Mouse (Mus musculus): ENCODE measurements around the gene Pomt1.

Gene Pomt1

DNA sequence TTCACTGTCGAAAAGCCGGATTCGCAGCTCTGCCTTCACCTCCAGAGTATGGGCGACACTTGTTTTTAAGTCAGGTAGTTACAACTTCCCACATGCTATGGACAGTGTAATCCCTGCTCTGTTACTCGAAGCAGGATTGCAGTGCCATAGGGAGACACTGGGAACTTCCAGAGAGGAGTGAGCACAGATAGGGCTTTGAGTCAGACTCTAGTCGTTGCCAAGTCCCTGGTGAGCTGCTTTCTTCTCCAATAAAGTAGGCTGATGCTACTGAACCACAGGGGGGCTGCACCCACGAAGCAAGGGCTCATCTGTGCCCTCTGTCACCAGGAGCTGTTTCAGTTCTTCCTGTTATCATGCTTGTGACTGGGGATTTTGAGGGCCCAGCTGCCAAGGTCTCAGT lies 14.8 kb upstream of the Pomt1 start:
- DNase-seq (ENCODE audit: low spot score in 2 of 2): no peak

DNA sequence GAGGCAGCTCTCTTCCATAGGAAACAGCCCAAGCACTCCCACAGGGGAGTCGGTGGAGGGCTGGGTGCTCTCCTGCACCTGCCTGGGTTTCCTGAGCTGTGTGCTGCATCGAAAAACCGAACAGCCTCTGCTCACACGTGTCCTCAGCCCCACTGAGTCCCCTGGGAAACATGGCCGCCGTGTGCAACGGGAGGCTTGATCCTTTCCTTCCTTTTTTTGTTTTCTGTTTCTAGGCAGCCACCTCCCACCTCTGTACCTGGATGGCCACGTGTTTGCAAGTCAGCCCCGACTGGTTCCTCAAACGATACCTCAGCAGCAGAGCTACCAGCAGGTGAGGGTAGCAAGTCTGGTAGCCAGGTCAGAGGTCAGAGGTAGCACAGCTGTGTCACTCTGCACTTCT lies 14.3 kb upstream of the Pomt1 start:
- DNase-seq (ENCODE audit: low spot score in 2 of 2): peak; percentile 65 to 69

DNA sequence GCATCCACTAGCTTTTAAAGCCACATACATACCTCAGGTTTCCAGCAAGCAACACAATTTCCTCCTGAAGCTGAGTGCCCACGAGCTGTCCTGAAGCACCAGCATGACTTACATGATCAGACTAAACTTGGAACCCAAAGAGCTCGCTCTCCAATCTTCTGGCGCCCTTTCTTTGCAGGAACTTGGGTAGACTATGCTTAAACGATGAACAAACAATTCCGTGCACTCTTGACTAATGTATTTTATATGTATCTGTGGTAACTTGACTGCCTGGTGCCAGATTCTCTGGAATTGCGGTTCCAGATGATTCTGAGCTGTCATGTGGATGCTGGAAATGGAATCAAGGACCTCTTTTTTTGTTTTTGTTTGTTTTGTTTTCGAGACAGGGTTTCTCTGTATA lies 957 bp upstream of the Pomt1 start:
- no peak for DNase-seq (ENCODE audit: low spot score in 2 of 2)

DNA sequence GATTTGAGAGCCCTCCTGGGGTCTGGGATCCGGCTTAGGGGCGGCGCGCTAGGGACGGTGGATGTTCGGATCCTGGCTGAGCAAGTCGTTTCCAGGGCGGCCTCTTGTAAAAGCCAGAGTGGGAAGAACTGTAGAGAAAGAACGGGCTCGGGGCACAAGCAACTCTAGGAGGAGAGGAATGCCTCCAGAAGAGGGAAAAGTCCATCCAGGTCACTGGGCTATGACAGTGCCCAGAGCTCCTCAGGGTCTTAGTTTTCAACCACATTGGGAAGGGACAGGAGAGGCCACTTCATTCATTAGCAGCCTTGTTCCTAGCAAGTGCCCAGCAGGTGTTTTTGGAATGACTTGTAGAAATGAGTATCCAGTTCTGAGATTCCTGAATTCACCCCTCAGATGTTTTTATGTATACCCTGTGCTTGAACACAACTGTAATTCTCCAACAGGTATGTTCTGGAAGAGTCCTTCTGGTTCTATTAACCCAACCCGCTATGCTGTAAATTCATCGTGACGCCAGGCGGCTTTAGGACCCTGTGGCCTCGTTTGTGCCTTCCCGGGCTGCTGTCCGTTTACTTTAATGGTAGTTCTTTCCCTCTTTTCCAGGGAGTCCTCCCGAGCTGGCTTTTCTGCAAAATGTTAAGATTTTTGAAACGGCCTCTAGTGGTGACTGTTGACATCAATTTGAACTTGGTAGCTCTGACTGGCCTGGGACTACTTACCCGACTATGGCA lies 534 bp downstream of the Pomt1 start:
- DNase-seq (ENCODE audit: low spot score in 2 of 2): peak; percentile 36 to 51

DNA sequence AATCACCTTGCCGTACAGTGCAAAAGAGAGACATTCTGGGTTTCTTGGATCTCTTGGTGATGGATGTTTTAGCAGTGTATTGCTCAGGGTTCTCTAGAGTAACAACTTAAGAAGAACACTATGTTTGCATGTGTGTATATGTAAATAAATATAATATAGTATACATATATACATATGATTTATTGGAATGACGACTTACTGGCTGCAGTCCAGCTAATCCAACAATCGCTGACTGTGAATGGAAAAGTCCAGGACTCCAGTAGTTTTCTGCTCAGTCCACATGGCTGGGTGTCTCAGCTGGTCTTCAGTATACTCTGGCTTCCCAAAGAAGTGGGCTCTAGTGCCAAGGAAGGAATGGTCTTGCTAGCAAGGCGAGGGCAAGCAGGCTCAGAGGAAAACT lies 1.2 kb downstream of the Pomt1 start:
- DNase-seq (ENCODE audit: low spot score in 2 of 2): no peak

DNA sequence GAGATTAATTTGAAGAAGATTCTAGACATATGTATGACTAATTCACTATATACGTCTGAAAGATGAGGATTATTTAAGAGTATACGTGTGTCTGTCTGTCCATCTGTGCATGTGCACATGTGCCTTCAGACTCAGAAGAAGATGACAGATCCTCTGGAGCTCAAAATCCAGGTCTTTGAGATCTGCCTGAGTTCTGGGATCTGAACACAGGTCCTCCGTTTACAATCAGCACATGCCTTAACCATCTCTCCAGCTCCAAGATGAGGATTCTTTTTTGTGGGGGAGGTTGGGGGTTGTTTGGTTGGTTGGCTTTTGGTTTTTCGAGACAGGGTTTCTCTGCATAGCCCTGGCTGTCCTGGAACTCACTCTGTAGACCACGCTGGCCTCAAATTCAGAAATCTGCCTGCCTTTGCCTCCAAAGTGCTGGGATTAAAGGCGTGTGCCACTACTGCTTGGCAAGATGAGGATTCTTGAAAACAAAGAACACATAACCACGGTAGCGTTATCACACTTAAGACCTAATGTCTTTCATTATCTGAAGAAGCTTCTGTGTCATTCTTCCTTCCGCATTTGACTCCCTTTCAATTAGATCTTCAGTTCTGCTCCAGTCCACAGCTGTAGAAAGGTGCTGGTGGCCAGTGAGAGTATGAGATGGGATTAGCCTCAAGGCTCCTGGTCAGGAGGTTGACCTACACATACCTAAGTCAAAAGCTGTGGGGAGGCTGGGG lies 2.5 kb downstream of the Pomt1 start:
- DNase-seq (ENCODE audit: low spot score in 2 of 2): no peak

DNA sequence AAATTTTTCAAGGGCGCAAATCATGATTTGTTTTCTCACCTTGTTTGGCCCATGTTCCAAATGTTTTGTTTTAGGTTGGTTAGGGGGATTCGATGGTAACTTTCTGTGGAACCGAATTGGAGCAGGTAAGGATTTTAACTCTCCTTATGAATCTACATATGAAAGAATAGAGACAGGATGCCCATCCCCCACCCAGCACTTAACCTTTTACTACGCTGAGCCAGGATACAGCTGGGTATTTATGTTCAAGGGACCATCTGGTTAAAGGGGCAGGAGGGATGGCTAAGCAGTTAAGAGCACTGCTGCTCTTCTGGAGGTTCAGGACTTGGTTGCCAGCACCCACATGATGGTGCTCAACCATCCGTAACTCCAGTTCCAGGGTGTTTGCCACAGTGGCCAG lies 4.2 kb downstream of the Pomt1 start:
- DNase-seq (ENCODE audit: low spot score in 2 of 2): no peak

DNA sequence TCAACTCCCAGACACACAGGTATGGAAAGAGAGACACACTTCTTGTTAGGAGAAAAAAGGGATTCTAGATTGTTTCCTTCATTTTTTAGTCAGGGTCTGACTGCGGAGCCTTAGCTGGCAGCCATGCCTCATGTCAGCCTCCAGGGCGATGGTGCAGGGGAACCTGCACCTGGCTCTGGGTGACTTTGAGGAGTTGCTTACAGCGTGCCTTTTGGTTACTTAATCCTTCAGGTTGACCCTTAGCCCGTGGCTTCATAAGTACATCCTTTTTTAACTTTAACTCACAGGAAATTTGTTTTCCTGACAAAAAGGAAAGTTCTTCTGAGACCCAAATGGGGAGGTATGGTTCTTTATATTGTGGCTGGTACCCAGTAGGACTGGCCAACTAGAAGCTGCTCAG lies 6.6 kb downstream of the Pomt1 start:
- no peak for DNase-seq (ENCODE audit: low spot score in 2 of 2)

DNA sequence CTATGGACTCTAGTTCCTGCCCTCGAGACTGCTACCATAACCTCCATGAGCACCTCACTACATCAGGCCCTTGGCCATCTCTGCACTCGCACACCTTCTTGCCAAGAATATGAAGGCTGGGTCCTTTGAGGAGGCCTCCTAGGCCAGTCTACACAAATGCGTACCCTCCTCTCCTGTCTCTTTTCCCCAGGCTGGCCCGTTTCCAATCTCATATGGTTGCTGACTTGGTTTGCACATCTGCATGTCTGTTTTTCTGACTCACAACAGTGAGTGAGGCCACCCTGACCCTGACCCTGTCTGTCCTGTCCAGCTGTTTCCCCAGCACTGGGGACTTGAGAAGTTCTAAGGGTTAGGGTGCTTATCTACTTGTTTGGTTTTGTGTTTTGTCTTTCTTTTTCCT lies 10.4 kb downstream of the Pomt1 start:
- DNase-seq (ENCODE audit: low spot score in 2 of 2): no peak

DNA sequence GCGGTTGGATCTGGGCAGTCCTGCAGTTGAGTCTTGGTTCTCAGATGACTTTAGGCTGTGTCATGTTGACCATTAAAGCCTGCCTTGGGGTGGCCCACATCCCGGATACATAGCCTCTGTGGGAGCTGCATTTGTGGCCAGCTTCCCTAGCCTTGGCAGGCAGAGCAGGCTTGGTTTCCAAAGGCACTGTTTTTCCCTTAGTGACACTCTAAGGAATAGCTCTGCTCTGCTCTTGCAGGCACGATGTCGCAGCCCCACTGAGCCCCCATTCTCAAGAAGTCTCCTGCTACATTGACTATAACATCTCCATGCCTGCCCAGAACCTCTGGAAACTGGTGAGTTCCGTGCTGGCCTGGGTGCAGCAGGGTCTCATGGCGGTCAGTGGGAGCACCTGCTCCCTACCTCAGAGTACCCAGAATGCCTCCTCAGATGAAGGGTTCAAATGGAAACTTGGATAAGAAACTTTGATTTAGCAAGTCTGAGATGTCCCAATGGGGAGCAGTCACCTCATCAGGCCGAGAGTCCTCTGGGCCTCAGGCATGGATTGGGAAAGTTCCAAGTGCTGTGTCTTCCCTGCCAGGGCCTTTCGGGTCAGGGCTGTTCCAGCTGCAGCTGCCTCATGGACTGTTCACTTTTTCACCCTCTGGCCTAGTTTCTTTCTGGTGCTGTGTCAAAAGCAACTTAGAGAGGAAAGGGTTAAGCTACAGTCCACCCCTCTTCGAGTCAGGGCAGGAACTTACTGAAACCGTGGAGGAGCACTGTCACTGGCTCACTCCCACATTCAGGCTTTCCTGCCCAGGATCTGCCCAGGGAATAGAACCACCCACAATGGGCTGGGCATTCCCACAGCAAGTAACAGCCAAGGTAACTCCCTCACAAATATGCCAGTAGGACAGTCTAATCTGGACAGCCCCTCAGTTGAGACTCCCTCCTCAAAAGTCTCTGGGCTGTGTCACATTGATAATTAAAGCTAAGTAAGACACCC lies 12.3 kb downstream of the Pomt1 start:
- no peak for DNase-seq (ENCODE audit: low spot score in 2 of 2)

DNA sequence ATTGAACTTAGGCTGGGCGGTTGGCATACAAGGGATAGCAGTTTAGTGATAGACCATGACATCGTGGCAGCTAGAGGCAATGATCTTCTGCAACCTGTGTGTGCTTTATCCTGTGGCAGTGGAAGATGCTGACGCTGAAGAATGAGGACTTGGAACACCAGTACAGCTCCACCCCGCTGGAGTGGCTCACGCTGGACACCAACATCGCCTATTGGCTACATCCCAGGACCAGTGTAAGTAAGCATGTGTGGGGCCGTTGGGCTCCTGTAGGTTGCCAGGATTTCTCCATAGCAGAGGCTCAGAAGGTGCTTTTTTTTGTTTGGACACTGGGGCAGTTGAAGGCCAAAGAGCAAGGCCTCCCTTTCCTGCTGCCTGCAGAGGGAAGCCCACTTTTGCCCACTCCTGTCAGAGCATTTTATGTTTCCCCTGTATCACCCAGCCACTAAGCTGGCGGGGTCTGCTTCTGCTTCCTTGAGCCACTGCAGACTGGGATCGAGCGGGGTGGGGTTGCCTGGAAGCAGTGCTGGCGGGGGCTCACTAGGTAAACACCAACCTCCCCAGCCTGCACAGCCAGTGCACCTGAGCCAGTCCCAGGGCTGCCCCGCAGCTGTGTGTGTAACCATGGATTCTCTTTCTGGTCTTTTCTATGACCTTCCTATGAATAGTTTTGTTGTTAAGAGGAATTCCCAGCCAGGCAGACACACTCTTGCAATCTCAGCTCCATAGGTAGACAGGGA lies 15.6 kb downstream of the Pomt1 start:
- DNase-seq (ENCODE audit: low spot score in 2 of 2): no peak

DNA sequence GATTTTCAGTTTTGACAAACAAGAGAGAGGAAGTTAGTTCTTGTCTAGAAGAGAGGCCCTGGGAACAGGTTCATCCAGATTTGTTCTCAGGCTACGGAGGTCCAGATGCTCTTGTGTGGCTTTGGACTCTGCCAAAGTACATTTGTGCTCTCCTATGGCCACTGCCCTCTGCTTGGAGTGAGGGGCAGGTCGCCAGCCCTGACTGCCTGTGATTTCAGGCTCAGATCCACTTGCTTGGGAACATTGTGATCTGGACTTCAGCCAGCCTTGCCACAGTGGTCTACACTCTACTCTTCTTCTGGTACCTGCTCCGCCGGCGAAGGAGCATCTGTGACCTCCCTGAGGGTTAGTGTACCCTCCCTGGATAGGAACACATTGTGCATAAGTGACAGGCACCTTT lies 16.3 kb downstream of the Pomt1 start:
- DNase-seq (ENCODE audit: low spot score in 2 of 2): no peak

DNA sequence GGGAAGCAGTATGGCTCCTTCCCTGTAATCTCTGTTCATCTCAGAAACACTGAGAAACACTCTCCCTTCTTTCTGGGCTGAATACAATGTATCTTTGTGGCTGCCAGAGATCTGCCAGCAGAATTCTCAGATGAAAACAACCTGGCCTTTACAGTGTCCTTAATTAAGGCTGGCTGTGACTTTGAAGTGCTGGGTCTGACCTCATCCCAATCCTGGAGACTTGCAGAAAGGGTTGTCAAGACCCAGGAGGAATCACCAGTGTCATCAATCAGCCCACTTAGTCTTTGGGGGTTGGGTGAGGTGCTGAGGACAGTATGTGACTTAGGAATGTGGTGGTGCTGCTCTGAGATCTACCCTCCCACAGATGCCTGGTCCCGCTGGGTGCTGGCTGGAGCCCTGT lies 17.0 kb downstream of the Pomt1 start:
- no peak for DNase-seq (ENCODE audit: low spot score in 2 of 2)

DNA sequence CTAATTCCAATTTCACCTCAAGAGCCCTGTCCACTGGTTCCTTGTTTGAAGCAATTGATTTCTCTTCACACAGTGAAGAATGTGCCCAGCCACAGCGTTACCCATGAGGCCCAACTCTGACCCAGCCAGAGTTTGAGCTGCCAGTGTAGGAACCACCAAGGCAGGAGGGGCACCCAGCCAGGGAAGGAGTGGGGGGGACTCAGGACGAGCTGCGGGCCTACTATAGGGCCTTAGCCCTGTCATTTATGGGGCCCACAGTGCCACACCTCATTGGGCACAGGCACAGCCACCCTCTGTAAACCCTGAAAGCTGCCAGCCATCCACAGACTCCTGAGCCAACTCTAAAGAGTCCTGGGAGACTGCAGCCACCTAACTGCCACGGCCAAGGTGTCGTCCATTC lies 18.2 kb downstream of the Pomt1 start:
- DNase-seq (ENCODE audit: low spot score in 2 of 2): no peak

DNA sequence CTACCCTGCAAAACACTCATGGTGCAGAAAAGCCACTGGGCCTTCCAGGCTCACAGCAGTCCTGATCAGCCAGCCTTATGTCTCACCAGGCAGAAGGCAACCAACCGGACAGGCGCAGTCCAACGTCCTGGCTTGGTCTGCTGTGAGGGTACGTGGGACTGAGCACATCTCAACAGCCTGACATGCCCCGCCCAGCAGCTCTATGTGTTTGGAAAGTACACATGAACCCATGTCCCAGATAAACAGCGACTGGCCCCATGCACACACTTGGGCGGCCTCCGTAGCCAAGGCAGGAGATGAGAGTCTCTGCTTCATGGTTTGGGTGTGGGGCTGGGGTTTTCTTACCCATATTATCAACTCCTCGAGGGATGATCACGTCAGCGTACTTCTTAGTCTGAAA lies 19.9 kb downstream of the Pomt1 start:
- DNase-seq (ENCODE audit: low spot score in 2 of 2): no peak

DNA sequence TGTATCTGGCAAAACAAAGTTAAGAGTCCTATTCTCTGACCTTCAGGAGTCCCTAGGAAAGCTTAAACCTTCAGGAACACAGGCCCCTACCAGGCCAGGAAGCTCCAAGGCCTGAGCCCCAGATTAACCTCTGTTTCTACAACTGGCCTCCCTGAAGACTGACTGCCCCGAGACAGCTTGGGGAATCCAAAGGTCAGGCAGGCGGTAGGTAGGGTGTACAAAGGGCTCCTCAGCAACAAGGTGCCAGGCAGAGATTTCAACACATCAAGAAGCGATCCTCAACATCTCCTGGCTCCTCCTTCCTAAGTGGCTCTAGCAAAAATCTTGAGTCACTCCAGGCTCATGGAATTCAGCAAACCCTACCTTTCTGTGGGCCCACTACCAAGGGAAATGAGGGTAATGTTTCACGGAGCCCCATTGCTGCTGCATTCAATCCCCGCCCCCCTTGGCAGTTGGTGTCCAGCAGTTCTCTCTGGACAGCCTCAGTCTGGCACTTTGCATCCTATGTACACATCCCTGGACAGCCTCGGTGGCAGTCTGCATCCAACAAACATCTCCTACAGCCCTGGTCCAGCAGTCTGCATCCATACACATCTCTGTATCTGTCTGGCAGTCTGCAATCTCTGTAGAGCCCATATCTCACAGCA lies 22.6 kb downstream of the Pomt1 start:
- no peak for DNase-seq (ENCODE audit: low spot score in 2 of 2)

DNA sequence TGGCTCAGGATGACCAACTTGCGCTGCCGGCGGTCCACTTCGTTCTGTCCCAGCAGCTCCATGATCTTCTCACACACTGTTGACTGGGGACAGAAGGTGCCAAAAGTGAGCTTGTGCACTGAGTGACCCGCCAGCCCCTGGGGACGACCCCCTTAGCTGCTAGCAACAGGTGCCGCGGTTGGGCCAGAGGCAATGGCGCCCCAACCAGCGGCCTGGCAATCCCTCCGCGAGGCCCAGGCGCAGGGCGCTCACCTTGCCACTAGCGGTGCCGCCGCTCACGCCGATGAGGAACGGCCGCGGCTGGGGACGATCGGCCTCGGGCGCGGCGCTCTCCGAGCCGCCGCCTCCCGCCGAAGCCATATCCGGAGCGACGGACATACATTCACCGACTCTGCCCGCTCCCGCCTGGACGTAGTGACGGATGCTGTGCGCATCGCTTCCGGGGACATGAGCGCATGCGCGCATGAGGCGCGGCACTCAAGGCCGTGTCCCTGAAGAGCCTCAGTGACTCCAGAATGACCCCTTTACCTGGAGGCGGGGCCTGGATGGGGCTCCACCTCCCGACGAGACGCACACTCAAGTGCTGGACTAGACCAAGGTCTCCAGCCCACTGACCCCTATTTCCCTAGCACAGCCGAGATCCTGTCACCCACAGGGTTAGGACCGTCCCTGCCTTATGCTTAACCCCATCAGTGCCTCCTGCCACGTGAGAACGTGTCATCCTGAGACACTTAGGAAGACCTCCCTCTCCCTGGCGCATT lies 23.4 kb downstream of the Pomt1 start, which contains the start of gene Uck1:
Uck1 (minus strand) TSS at position 503 of the 761 bp plus-strand sequence.
- peak; percentile 92 to 93 for DNase-seq (ENCODE audit: low spot score in 2 of 2)

DNA sequence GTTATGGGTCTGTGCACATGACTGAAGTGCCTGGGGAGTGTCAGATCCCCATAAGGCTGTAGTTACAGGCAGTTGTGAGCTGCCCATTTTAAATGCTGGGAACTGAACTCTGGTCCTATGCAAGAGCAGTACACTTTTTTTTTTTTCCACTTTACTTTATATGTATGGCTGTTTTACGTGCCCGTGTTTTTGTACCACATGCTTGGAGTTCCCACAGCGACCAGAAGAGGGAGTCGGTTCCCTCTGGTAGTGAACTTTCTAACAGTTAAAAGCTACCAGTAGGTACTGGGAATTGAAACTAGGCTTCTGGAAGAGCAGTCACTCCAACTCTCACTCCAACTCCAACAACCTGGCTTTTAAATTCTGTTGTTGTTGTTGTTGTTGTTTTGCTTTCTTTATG lies 24.2 kb downstream of the Pomt1 start:
- peak; percentile 50 to 72 for DNase-seq (ENCODE audit: low spot score in 2 of 2)

DNA sequence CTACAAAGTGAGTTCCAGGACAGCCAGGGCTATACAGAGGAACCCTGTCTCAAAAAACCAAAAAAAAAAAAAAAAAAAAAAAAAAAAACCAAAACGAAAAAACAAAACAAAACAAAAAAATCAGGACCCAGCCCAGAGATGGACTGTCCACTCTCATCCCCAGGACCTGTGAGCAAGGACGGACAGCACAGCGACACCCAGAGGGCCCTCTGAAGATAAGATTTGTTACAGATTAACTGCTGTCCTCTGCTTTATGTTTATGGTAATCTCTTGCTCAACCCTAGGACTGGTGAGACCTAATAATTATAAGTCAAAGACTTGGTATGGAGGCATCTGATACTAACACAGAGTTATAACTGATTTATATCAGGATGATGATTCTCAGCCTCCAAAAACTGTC lies 39.4 kb downstream of the Pomt1 start:
- DNase-seq (ENCODE audit: low spot score in 2 of 2): no peak

DNA sequence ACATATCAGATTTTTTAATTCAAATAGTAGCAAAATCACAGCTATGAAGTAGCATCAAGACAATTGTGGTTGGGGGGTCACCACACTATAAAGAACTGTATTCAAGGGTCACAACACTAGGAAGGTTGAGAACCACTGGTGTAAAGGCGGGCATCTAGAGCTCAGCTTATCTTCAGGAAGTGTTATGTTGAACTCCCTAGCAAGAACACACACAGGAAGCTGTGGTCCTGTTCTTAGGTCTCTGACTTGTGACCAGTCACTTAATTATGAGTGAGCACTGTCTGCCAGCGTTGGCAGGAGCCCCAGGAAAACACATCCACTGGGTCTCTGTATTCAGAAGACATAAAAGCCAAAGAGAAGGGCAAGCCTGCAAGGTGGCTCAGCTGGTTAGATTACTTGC lies 45.9 kb downstream of the Pomt1 start:
- DNase-seq (ENCODE audit: low spot score in 2 of 2): no peak

Measured in spleen, postnatal 36 days (tissue).